ENCODE assay signal across 30 mouse cellular contexts in the genomic region with DNA sequence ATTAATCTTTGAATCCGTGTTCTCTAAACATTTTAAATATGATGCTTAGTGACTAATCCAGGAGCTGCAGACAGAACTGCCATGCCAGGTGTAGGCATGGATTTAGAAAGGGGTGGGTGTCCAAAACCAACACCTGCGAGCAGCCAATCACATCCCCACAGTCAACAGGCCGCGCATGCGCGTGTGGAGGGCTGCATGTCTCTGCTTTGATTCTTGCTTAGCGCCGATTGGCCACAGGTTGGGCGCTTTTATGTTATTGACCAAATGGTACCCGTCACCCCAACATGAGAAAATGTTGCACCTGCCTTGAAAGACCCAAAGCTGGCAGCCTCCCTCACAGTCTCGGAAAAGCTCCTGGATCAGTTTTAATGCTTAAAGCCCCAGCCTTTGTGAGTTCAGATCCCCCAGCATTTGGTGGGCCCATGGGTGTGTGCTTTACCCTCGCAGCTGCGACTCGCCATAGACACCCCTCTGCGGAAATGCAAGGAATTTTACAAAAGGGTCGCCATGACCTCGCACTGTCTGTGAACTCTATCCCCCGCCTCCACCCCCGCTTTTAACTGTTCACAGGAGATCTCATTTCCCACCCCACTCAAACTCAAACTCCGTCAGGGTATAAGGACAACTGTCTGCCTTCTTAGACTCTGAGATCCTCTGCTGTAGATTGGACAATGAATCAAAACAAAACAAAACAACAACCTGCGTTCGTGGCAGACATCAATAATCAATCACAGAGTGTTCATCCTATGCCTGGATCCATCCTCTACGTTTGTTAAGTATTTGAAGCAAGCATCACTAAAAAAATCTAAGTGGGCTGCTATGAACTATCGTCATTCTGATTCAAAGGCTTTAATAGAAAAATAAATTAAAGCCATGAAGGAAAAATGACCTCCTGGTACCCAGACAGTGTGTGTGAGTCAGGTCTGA.
A peak's percentile ranks its signal among the peaks of the same experiment; 100 is the strongest.
DNase-seq lines count a peak whose midpoint lies in the region; ATAC-seq and TF ChIP-seq lines count a peak whose summit lies in the region.
"Had no signal": no experiment of that assay in that cellular context is flagged by ENCODE, and none has a peak within 500 bp of the region (broad histone marks: within the 10 kb centered on the region; RNA-seq: fewer than 3 reads in every experiment).

No protein-coding gene starts in this region.

- DNase-seq in heart, adult 11 months: peak; percentile 74
- no peak for DNase-seq in testis, postnatal 10 days (ENCODE audit: low spot score)
- DNase-seq in R1 (ENCODE audit: low read depth, low spot score): peak; percentile 87
- DNase-seq in testis, postnatal 14 days (ENCODE audit: low spot score): peak; percentile 60
- DNase-seq in cerebellum, postnatal 36 days: no peak
- DNase-seq in cerebellum, adult 8-10 months: no peak
- DNase-seq: adrenal gland, postnatal 10 days; B cell, adult 2 months; cerebellum, adult 11-12 months; cerebellum, adult 9-10 months; cerebellum, postnatal 14 days; forebrain, postnatal 0 days; gastrocnemius, adult 2 months; gastrocnemius, postnatal 14 days; heart, adult 18-20 months; heart, postnatal 14 days; heart, postnatal 4 days; kidney, adult 18-20 months had no signal

- no peak for ATAC-seq in heart, embryonic 11.5 days (replicated peaks; ENCODE audit: insufficient number of reproducible peaks, low FRiP score, low TSS enrichment)
- ATAC-seq: forebrain, embryonic 14.5 days; forebrain, postnatal 0 days; hindbrain, postnatal 0 days; inflammation-experienced regulatory T-cells, adult 6 months; intestine, embryonic 16.5 days; Patski had no signal

- 81% methylated on average over 24 of the region's 24 CpGs for WGBS in heart, embryonic 11.5 days (ENCODE audit: insufficient replicate concordance)

- H3K4me1 ChIP-seq in heart, embryonic 11.5 days (ENCODE audit: control insufficient read depth, insufficient read depth, low read length): no peaks in the 10 kb centered on the region
- peaks cover 6% of the 10 kb centered on the region for H3K4me1 ChIP-seq in testis, adult 2 months (ENCODE audit: control insufficient read depth, insufficient read depth, low read length)

- peaks cover 3% of the 10 kb centered on the region; the same call in 1 of the 2 replicates for H3K27me3 ChIP-seq in heart, embryonic 11.5 days (ENCODE audit: control insufficient read depth, insufficient read depth, low read length)
- no peaks in the 10 kb centered on the region; the same call in 1 of the 2 replicates for H3K27me3 ChIP-seq in testis, adult 2 months (ENCODE audit: control insufficient read depth, insufficient read depth, low read length)
- H3K27me3 ChIP-seq: CH12.LX; embryonic facial prominence, embryonic 15.5 days had no signal

- H3K9ac ChIP-seq in heart, embryonic 11.5 days (ENCODE audit: low read depth, low read length): no peak overlapping the region
- H3K9ac ChIP-seq: embryonic facial prominence, embryonic 15.5 days; forebrain, postnatal 0 days; heart, embryonic 13.5 days; hindbrain, embryonic 14.5 days had no signal

- no peak overlapping the region for H3K4me3 ChIP-seq in heart, embryonic 11.5 days (ENCODE audit: low read depth, low read length)
- H3K4me3 ChIP-seq in testis, adult 2 months (ENCODE audit: control insufficient read depth, low read depth, low read length): peak overlapping the region; percentile 35
- H3K4me3 ChIP-seq: embryonic facial prominence, embryonic 15.5 days; gastrocnemius, adult 2 months; heart, embryonic 13.5 days had no signal

- TF ChIP-seq POLR2A in testis, adult 2 months (IDR thresholded peaks at IDR 0.05; ENCODE audit: control insufficient read depth, low read depth, low read length): no peak

- H3K4me2 ChIP-seq in heart, embryonic 11.5 days: no peak overlapping the region
- H3K4me2 ChIP-seq: embryonic facial prominence, embryonic 15.5 days; heart, embryonic 13.5 days; hindbrain, embryonic 14.5 days had no signal

- no peaks in the 10 kb centered on the region for H3K9me3 ChIP-seq in heart, embryonic 11.5 days (replicated peaks; ENCODE audit: control insufficient read depth, low read length)
- H3K9me3 ChIP-seq: embryonic facial prominence, embryonic 15.5 days; heart, embryonic 13.5 days had no signal

- H3K36me3 ChIP-seq in heart, embryonic 11.5 days (ENCODE audit: control insufficient read depth, insufficient read depth, low read length): no peaks in the 10 kb centered on the region
- no peaks in the 10 kb centered on the region for H3K36me3 ChIP-seq in testis, adult 2 months (ENCODE audit: control insufficient read depth, insufficient read depth, low read length)
- H3K36me3 ChIP-seq: embryonic facial prominence, embryonic 15.5 days; G1E; heart, embryonic 13.5 days had no signal

- H3K27ac ChIP-seq in heart, embryonic 11.5 days (ENCODE audit: low read depth, low read length): no peak overlapping the region
- no peak overlapping the region for H3K27ac ChIP-seq in testis, adult 2 months (ENCODE audit: control insufficient read depth, insufficient read depth, low read depth, low read length)
- H3K27ac ChIP-seq: embryonic facial prominence, embryonic 15.5 days; gastrocnemius, adult 2 months; heart, embryonic 13.5 days; hindbrain, embryonic 14.5 days; hindbrain, postnatal 0 days had no signal

- TF ChIP-seq CTCF in testis, adult 2 months (IDR thresholded peaks at IDR 0.05; ENCODE audit: control insufficient read depth, insufficient read depth, insufficient replicate concordance, low read depth, low read length): no peak

Comparison
In these comparisons a context has a peak if more than half of its experiments do, and no peak if none do; other contexts are left out.
1. DNase-seq: peak in heart, adult 11 months (single experiment), R1 (single experiment) and testis, postnatal 14 days (single experiment); none in testis, postnatal 10 days (single experiment), cerebellum, postnatal 36 days (0 of 2) and cerebellum, adult 8-10 months (single experiment).